Mouse (Mus musculus) CD4-positive, CD25-positive, alpha-beta regulatory T cell, adult 2 months (primary cell): Measurements from ENCODE around the gene Ubxn10.

ENCODE experiments used
- DNase-seq: peaks from one replicate; pipeline ENCODE4 v3.0.0-alpha.2; 2012; ENCODE audit warnings: low read depth, low spot score

Ubxn10 gene

DNA sequence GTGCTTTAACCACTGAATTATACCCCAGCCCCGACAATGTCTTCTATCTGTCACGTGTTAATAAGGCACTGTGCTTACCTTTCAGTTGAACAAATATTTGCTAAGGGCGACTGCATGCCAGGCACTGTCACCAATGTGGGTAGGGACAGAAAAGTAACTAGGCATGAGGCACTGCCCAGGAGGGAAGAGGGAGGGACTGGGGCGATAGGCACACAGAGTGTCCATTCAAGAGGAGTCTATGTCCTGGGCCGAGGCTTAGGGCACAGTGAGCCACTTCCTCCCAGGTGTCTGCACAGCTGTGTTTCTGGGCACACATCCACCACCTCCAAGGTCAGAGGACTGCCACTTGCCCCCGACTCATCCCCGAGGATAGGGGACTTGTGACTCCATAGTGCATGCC, at the start of gene Ubxn10:
Gene Ubxn10, minus strand, starts transcription at position 137 of the 400 bp plus-strand sequence.
- no peak for DNase-seq

DNA sequence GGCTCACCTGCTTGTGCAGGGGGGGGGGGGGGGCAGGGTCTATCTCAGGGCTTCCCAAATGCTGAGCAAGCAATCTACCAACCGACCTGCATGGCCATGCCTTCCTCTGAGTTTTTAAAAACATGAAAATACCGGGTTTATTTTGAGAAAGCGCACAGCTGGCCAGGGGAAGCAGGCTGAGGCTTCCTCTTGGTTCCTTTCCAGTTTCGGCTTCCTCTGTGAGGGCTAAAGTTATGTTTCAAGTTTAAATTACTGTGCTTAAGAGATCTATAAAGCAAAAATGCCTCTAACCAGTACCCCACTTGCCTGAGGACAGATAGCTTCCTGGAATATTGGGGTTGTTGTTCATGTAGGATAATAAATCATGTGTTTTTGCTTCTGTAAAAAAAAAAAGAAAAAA, 49.2 kb upstream of the Ubxn10 start:
- no peak for DNase-seq

DNA sequence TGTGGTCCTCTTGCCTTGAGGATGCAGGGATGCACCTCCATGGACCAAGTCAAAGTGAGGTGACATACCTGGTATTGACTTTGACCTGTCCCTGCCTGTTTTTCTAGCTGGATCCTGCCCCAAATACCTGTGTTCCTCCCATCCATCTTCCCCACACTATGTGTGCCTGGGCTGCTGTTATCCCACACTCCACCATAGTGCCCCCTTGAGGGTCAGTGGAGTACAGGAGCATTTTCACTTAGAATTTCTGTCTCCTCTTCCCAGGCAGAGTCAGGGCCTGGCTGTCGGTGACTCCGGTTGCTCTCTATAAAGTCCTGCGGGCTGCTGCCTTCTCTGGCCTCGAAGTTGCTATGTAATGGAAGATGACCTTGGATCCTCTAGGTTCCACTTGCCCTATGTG, 48.8 kb upstream of the Ubxn10 start:
- DNase-seq = no peak

DNA sequence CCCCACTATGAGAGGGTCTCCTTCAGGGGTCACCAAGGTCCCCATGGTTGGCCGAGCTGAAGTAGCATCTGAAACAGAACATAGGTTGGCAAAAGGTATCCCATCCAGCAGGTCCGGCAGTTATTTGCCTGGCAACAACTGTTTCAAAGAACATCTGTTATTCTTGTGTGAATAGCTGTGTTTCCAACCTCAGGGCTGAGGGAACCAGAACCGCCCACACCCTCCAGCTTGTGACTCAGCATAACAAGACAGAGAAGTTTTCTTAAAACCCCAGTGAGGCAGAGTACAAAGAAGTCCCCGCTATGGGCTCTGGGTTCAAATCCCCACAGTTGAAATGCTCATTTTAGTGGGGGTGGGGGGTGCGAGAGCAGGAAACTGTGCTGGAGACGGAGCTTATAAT, 45.1 kb upstream of the Ubxn10 start:
- no peak for DNase-seq

DNA sequence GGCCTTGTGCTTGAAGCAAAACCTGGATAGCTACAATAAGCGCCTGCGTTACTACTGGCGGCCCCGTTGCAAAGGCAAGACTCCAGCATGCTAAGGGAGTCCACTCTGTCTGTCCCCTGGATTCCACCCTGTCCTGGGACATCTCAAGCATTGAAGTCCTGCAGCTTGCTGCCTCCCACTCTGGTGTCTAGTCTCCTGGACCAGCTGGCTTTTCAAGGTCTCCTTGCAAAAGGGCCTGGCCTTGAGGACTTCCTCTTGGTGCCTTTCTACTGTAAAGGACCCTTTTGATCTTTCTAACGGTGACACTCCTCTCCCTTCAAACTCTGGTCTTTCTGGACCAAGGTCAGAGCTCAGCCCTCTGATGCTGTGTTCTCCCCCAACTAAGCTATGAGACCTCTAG, 43.3 kb upstream of the Ubxn10 start:
- no peak for DNase-seq

DNA sequence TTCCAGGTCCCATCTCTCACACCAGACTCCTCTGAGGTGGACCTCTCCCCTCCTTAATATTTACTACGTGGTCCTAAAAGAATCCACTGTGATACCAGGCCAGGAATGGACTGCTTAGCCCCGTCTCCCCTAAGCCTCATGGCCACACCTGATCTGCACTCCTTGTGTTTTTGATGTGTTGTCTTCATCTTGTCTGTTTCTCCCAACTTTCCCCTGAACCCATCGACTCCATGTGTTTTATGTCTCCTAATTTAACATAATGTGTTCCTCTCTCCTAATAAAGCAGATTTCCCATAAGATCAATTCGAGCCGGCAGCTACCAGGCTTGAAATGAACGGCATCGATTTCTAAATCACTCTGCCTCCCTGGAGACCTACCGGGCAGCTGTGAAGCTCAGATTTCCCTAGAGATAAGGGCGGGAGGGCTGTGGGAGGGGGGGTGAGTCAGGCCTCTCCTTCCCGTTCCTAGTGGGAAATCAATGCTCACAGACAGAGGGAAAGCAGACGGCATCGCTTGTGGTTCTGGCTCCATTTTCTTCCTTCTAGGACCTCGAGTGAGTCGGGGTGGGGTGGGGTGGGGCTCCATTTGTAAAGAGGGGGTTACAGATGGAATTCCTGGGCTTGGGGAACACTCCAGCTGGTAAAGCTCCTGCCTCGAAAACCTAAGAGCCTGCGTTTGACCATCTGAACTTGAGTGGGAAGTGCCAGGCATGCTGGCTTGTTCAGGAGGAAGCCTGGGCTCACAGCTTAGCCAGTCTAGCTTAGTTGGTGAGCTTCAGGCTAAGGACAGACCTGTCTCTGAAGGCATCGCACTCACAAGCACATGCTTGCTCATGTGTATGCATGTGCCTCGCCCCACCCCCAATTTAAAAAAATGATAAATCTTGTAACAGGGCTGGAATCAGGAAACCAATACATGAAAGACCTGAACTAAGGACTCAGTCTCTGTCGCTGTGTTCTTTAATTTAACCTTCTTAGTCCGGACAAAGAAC, 40.7 kb upstream of the Ubxn10 start:
- no peak for DNase-seq

DNA sequence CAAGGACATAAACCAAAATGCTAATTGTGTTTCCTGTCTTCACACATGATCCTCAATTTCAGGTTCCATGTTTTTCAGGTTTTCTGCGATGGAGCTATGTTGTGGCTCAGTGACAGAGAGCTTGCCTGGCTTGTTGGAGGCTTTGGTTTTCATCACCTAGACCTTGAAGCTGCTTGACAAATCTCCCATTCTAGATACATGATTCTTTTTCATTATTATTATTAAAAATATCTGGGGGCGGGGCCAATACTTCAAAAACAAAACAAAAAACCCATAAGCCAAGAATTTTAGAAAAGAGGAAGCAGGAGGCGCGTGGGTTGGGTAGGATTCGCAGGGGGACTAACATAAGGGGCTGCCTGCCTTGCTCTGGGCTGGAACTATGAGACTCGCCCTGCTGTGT, 38.5 kb upstream of the Ubxn10 start, which contains the start of gene Pla2g2d:
Gene Pla2g2d, plus strand, starts transcription at position 301 of the 400 bp plus-strand sequence.
- no peak for DNase-seq

DNA sequence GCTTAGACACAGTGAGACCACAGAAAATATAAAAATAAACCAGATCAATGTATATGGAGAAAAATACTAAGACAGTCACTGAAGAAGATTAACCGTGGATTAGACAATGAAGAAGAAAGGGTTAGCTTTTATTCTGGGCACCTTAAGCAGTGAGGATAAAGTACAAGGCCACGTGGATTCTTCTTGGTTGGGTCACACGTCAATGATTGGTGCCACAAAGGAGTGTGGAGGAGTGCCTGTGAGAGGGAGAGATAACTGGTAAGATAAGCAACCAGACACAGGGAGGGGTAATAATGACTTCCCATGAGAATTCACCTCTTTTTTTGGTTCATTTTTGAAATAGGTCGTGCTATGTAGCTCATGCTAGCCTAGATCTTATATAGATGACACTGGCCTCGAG, 35.4 kb upstream of the Ubxn10 start:
- no peak for DNase-seq

DNA sequence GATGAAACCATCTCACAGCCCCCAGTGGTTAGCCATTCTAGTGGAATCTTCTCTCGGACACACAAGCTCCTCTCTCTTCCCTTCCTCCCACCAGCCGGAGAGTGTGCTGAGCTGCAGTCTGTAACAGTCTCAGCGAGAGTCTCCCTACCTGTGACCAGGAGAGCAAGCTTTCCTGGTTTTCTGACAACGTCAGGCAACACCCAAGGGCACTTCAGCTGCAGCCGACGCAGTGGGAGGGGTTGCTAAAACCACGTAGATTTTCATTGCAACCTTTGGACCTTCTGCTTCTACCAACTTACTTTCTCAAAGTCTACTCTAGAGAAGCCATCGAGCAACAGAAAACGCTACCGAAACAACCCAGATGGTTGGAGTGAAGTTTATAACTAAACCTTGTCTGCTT, 35.0 kb upstream of the Ubxn10 start:
- DNase-seq = no peak

DNA sequence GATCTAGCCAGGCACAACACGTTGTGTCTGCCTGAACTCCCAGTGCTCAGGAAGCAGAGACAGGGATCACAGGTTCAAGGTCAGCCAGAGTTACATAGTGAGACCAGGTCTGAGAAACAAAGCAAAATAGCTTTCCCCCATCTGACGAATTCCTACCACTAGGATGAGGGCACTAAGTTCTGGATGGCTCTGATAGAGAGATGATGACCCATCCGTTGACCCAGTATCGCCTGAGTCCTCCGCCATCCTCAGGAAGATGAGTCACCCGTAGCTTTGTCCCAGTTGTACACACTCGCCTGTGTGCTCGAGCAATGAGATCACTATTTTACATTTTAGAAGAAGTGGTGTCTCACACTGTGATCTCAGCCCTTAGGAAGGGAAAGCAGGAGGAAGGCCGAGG, 25.3 kb upstream of the Ubxn10 start:
- no peak for DNase-seq

DNA sequence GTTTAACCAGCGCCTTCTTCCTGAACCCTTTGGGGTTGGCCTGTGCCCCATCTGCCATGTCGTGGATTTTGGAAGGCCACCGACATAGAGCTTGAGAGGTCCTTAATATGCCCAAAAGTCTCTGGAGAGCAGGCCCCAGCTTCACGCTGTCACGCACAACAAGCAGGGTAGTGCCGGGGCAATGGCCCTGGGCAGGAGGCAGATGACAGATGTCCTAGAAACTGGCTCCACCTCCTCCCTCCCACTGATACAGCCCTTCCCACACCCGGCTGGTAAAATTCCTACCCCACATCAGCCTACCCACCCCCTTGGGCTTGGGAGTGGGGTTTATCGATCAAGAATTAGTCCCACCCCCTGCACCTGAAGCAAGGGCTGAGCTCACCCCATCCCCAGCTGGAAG, 20.4 kb upstream of the Ubxn10 start, which contains the start of gene Pla2g2f:
Gene Pla2g2f, minus strand, starts transcription at position 211 of the 400 bp plus-strand sequence.
- no peak for DNase-seq

DNA sequence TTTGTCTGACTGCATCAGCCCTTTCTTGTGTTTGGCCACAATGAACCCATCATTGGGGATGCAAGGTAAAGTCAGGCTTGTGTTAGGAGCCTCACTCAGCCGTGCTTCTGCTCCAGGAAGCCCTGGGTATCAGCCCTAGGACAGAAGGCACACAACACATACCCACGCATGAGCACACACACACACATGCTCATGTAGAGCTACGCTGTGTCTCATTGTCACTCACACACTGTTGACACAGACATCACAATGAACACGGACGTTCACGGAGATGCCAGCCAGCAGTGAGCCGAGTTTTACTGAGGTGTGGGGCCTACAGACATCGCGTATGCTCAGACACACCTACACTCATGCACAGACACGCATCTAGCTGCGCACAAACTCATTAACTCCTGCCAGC, 19.0 kb upstream of the Ubxn10 start:
- no peak for DNase-seq

DNA sequence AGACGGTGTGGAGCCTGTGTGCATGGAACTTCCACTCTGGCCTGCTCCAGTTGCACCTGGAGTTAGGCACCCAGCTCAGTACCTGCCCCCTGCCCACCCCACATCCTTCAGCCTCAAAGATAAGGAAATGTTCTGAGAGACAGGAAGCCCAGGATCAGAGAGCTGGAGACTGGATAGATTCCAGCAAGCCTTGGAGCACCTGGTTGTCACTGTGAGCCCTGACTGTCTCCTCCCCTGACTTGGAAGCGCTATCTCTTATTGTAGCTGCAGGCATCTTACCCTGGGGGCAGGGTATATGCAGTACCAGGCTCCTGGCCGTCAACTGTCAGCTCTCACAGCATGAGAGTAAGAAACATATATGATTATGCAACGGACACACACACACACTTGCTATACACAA, 18.5 kb upstream of the Ubxn10 start:
- DNase-seq = no peak

DNA sequence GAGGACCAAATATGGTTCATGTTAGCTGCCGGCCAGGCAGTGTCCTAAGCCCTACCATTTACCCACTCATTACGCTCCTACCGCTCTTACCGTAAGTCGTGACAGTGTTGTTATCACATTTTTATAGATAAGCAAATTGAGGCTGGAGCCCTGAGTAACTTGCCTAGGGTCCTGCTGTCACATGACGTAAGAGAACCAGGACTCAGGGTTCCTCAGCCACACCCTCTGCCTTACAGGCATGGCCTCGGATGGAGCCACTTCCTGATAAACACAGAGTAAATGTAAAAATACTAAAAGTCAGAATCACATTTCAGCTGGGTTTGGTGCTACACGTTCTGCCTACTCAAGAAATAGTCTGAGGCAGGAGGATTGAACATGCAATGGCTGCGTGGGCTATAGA, 17.5 kb upstream of the Ubxn10 start:
- DNase-seq = no peak

DNA sequence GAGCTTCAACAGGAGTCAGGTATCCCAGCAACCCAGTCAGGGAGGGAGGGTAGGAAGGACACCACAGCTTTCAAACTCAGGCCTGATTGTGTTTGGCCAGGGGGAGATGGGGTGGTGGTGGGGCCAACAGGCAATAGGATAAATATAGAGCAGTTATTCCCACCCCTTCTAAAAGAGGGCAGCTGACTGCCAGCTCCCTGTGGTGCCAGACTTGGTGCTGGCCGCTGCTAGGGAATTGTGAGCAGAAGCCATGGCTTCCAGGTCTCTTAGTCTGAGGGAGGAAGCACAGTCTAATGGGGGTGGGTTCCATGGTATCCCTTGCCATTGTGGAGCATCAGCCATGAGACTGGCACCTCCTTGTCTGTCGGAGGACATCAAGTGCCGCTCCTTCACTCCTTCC, 16.6 kb upstream of the Ubxn10 start:
- no peak for DNase-seq

DNA sequence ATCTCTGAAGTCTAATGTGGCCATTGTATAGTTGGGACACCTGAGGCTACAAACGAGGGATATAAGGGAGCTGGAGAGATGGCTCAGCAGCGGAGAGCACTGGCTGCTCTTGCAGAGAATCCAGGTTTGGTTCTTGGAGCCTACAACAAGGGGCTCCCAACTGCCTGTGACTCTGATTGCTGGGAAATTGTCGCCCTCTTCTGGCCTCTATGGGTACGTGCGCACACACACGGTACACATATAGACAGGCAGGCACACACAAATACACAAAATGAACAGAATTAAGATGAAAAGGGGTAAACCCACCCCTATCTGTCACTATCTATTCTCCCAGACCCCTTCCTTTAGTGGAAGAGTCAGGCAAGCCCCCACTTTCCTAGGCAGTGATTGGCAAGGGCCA, 15.6 kb upstream of the Ubxn10 start:
- no peak for DNase-seq

DNA sequence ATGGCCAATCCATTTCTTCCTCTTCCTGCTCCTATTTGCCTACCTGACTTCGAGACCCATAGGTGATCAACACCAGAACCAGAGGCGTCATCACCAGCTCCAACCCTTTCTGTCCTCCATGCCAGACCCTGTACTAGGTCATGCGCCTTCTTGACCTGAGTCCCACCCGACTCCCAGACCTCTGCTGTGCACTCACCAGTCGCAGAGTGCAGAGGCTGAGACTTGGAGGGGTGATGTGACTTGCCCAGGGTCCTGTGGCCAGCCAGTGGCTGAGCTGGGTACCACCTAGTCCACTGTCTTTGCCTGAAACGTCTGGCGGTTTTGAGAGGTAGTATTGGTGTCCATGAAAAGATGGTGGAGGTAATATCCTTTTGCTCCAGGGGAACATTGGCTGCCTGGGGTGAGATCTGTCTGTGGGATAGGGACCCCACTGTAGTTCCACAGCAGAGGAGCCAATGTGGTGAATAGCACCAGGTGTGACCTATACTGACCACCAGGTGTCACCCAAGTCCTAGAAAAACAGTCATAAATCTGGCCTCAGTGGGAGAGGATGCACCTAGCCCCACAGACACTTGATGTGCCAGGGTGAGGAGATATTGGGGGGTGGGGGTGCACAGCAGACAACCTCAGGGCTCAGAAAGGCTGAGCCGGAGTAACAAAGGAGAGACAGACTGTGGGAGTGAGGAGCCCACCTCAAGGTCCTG, 11.6 kb upstream of the Ubxn10 start:
- DNase-seq = peak; percentile 34

DNA sequence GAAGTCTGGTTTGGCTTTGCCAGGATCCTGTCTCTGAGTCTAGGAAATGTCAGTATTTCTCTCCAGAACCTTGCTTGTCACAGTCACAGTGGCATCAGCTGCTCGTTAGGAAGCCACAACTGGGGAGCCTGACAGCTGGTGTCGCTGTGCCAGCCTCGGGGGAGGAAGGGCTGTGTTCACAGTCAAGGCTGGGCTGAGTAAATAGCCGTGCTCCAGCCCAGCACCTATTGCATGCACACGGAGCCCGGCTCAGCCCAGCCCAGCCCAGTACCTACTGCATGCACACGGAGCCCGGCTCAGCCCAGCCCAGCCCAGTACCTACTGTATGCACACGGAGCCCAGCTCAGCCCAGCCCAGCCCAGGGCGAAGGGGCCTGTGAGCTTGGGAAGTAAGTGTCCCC, 10.9 kb upstream of the Ubxn10 start:
- no peak for DNase-seq

DNA sequence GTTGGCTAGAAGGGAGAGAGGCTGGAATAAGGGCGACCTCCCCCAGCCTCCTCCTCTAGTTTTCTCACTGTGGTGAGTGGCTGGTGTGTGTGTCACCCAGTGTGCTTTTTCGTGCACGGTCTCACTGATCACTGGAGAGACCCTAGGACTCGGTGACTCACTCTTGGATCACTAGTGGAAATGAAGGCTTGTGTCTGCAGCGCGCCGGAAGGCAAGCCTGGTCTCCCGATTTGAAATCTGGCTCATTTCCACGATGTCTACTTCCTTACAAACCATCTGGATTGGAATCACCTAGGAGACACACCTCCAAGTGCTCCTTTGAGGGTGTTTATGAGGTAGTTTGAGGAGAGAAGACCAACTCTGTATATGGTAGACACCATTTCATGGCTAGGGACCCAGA, 9.9 kb upstream of the Ubxn10 start:
- DNase-seq = no peak

DNA sequence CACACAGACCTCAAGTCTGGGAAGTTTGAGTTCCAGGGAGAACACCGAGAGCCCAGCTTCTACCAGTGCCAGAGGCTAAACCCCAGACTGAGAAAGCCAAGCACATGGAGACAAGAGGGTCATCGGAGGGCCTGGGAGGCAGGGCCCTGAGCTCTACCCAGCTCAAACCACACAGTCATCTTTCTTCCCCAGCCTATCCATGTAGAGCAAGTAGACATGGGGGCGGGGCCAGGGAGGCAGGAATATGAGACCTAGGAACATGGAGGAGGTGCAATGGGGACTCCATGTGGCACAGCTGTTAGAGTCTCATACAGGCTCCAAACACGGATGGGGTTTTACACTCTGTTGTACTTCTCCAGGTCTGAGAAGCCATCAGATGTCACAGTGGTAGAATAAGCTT, 8.9 kb upstream of the Ubxn10 start:
- no peak for DNase-seq

DNA sequence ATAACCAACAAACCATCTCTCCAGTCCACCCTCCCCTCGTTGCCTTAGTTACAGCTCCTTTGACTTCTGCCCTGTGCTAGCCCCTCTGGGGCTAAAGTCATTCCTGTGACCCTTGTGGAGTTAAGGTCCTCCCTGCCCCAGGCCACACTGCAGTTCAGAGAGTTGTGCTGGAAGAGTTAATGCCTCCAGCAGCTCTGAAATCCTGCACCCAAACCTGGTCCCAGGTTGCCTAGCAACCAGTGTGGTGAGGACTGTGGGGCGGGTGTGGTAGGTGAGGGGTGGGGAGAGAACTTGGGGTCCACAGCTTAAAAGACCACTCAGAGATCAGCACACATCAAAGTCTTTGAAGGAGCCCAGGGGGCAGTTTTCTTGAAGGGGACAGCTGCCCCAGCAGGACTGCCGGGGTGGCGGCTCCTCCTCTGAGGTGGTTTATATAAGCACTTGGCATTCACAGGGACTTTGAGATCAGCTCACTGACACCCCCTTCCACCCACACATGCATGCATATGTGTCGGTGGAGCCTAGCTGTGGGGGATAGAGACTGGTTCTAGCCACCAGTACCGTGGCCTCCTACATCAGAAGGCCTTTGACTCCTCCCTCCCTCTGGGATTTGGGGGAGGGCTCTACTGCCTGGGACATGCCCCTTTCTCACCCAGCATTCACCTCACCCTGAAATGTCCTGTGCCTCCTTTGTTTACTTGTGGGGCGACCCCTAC, 2.3 kb upstream of the Ubxn10 start:
- DNase-seq = no peak

DNA sequence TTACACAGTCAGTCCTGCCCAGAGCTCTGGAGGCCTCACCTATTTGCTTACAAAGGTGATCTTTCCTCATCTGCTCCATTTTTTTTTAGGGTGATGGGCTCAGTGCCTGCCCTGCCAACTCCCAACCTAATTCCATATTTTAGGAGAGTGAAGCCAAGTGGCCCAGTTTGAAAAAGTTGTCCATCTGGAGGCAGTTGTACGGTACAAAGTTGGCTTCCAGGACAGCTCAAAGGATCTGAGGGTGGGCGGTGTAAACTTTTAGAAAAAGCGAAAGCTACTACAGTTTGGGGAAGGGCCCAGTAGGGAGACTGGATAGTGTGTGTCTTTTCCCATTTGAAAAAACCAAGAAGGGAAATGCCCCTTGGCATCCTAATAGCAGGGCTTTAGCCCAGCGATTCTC, 2.1 kb downstream of the Ubxn10 start:
- no peak for DNase-seq
